Mouse (Mus musculus) ES-Bruce4 (cell line): ENCODE measurements around the gene Thbd. TPM values are rescaled to one million over a fixed set of nuclear protein-coding genes. Genes with fewer than 3 reads are reported as not detected.

Experiments used
- H3K27ac ChIP-seq: 2 replicates; pipeline ENCODE4 v1.5.1; 2012; ENCODE audit warnings: low read length, inconsistent platforms; ENCODE audit not compliant: insufficient read depth
- H3K27me3 ChIP-seq: 2 replicates; pipeline ENCODE4 v1.6.1; 2012; ENCODE audit warnings: mild to moderate bottlenecking, low read length, inconsistent platforms; ENCODE audit not compliant: control insufficient read depth, poor library complexity, insufficient read depth, severe bottlenecking
- H3K36me3 ChIP-seq: 2 replicates; pipeline ENCODE4 v1.6.1; 2012; ENCODE audit warnings: inconsistent platforms, mild to moderate bottlenecking, low read length, moderate library complexity; ENCODE audit not compliant: control insufficient read depth, poor library complexity, insufficient read depth, severe bottlenecking
- H3K4me1 ChIP-seq: one replicate; pipeline ENCODE4 v1.8.1; 2011; ENCODE audit warnings: low read length; ENCODE audit not compliant: control insufficient read depth, insufficient read depth
- H3K4me3 ChIP-seq: 2 replicates; pipeline ENCODE4 v1.5.1; 2011; ENCODE audit warnings: low read depth, mild to moderate bottlenecking, low read length
- H3K9ac ChIP-seq: 2 replicates; pipeline ENCODE4 v1.6.1; 2012; ENCODE audit warnings: low read depth, mild to moderate bottlenecking, inconsistent platforms; ENCODE audit not compliant: poor library complexity, severe bottlenecking
- H3K9me3 ChIP-seq: replicated peaks from 2 replicates; pipeline ENCODE4 v1.6.1; 2012; ENCODE audit warnings: mild to moderate bottlenecking, low read length, inconsistent platforms; ENCODE audit not compliant: control insufficient read depth, poor library complexity, insufficient read depth, severe bottlenecking
- CTCF ChIP-seq: IDR thresholded peaks from one replicate; pipeline ENCODE4 v1.8.1; 2011; ENCODE audit warnings: low read depth, low read length
- EP300 ChIP-seq: IDR thresholded peaks from 2 replicates; pipeline ENCODE4 v1.6.1; 2011; ENCODE audit warnings: low read depth, low read length; ENCODE audit not compliant: insufficient read depth
- POLR2A ChIP-seq: IDR thresholded peaks from one replicate; pipeline ENCODE4 v1.8.1; 2011; ENCODE audit warnings: low read length; ENCODE audit not compliant: insufficient read depth
- polyA plus RNA-seq: library from polyadenylated mRNA; stranded (reverse); fragments of >200 nt; gene quantifications from 2 replicates; pipeline ENCODE4 v1.2.4, GENCODE M21; 2011; ENCODE audit warnings: low read depth; ENCODE audit not compliant: missing spikeins, insufficient read depth, insufficient read length

The Thbd gene
- polyA plus RNA-seq, 1 experiment = 1.5 TPM

DNA sequence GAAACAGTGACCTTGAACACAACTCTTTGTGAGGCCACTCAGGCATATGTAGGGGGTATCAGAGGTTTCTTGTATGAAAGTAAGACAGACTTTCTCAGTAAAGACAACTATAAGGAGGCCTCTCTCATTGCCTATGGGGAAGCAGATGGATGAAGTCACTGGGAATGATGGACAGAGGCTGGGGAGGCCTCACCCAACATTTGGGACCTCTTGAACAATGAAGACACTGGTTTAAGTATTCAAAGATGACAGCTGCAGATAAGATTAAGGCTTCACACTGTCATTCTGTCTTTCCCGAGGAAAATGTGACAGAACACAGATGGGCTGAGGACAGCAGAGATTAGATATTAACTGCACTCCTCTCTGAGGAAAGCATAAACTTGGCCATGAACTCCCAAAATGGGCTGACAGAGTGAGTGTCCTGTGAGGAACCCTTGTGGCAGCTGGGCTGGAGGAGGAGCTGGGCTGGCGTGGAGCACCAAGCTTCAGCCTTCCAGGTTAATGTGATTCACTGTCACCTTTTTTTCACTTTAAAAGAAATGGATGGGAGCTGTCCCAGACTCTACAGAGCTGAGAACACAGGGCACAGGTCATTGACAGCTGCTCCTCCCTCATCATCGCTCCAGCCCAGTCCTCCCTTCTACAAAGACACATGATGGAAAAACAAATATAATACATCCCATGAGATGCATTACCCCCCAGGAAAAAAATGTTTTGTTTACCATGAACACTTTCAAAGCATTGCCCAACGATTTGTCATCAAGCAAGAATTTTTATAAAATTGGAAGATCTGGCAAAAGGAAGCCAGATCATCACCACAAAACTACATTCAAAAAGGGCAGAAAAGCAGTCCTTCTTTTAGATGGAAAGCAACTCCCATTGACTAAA lies 36.0 kb downstream of the Thbd start:
- Histone ChIP-seq H3K4me3 (no peak overlapping the region), H3K9ac (no peak overlapping the region), H3K9me3 (no peaks in the 10 kb centered on the region), H3K27ac (no peak overlapping the region), H3K36me3 (no peaks in the 10 kb centered on the region), H3K27me3 (no peaks in the 10 kb centered on the region; the same call in 1 of the 2 replicates), H3K4me1 (no peaks in the 10 kb centered on the region)
- no peak for TF ChIP-seq EP300
- no peak for TF ChIP-seq POLR2A
- TF ChIP-seq CTCF = no peak

DNA sequence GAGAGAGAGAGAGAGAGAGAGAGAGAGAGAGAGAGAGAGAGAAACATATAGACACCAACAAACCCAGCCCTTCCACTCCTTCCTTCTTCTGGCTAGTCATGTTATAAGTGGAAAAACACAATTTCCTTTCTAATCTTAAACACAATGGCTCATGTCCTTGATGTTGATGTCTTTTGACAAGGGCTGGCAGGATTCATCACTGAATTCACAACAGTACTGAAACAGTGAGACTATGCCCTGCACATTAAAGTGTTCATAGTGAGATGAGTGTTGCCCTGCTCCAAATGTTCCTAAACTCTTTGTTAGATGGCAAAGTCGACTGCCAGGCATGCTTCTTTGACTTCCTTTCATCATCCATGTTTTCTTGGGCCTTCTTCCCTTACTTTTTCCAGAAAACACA lies 42.8 kb downstream of the Thbd start:
- no peak overlapping the region for H3K4me3 ChIP-seq
- TF ChIP-seq POLR2A (no peak), EP300 (no peak), CTCF (no peak)
- H3K9ac ChIP-seq = no peak overlapping the region
- H3K4me1 ChIP-seq = no peaks in the 10 kb centered on the region
- H3K36me3 ChIP-seq = no peaks in the 10 kb centered on the region
- no peak overlapping the region for H3K27ac ChIP-seq
- H3K9me3 ChIP-seq = no peaks in the 10 kb centered on the region
- H3K27me3 ChIP-seq = no peaks in the 10 kb centered on the region

GRCm38 (mm10) chr2:148364536-148364935 lies 43.5 kb downstream of the Thbd start:
- TF ChIP-seq CTCF = no peak
- TF ChIP-seq EP300 = no peak
- TF ChIP-seq POLR2A = no peak

GRCm38 (mm10) chr2:148357145-148357544 lies 50.8 kb downstream of the Thbd start:
- no peak overlapping the region for H3K27ac ChIP-seq
- no peaks in the 10 kb centered on the region for H3K27me3 ChIP-seq
- H3K4me3 ChIP-seq = no peak overlapping the region
- H3K36me3 ChIP-seq = no peaks in the 10 kb centered on the region
- no peaks in the 10 kb centered on the region for H3K4me1 ChIP-seq
- no peaks in the 10 kb centered on the region for H3K9me3 ChIP-seq
- TF ChIP-seq EP300 (no peak), POLR2A (no peak), CTCF (no peak)
- H3K9ac ChIP-seq = no peak overlapping the region

More at GRCm38 (mm10) chr2:148364536-148364935, 43.5 kb downstream of the Thbd start:
- H3K36me3 ChIP-seq = no peaks in the 10 kb centered on the region
- no peaks in the 10 kb centered on the region for H3K27me3 ChIP-seq
- H3K4me3 ChIP-seq = no peak overlapping the region
- H3K4me1 ChIP-seq = no peaks in the 10 kb centered on the region
- no peak overlapping the region for H3K27ac ChIP-seq
- no peaks in the 10 kb centered on the region for H3K9me3 ChIP-seq
- no peak overlapping the region for H3K9ac ChIP-seq

Other genes starting within 250 kb of the Thbd start
- gene Sstr4, start 12.8 kb downstream of the Thbd start, polyA plus RNA-seq = not detected in 2 replicates
- gene Cd93, start 35.4 kb upstream of the Thbd start, polyA plus RNA-seq = 0.15 TPM in 1 of 2 replicates, not detected in the other